Mouse (Mus musculus) heart, postnatal 14 days (tissue): ENCODE results near the gene Cenpi. TPM values are rescaled to one million over a fixed set of nuclear protein-coding genes. Genes with fewer than 3 reads are reported as not detected.
A peak's percentile ranks its signal among the peaks of the same experiment; 100 is the strongest.
"Not testable (repeated sequence)": the region's sequence is repeated elsewhere in the genome, so short reads cannot be mapped to it uniquely, and the experiment has no call there.

Experiments used
- DNase-seq, 2 experiments: peaks; one replicate each; pipeline ENCODE4 v3.0.0; 2021 to 2022
- intact Hi-C: fragments of 180-260 bp; cut with DNase I; formaldehyde crosslinking; loops from one replicate; pipeline ENCODE4 v1.15.1; 2025
- long read RNA-seq, 2 experiments: library from polyadenylated mRNA; stranded (forward); transcript quantifications; one replicate each; pipeline ENCODE4 v2.0.0; 2021
- total RNA-seq, 2 experiments: library from RNA; stranded (reverse); gene quantifications; 2 replicates each; pipeline ENCODE4 v1.2.3; 2021

Cenpi gene
- 1 to 10 TPM; 1.2 to 1.5 TPM for total RNA-seq
- long read RNA-seq, experiment 1, partial matches to known transcripts, result 1 of 1 reads
- long read RNA-seq, experiment 1, other reads (novel, unspliced or antisense), result 0 of 1 reads
- long read RNA-seq, experiment 2, partial matches to known transcripts, result 0 of 2 reads
- long read RNA-seq, experiment 2, other reads (novel, unspliced or antisense), result 0 of 2 reads

GRCm38 (mm10) chrX:134307534-134308274 lies at the start of gene Cenpi:
Gene Cenpi, plus strand, starts transcription at chrX:134308084.
- DNase-seq, result peak; percentile 86 to 90
- intact Hi-C loops, result loop anchor here (10.0 kb wide), 1 partner anchor 363 kb away; no protein-coding TSS in a partner anchor

DNA sequence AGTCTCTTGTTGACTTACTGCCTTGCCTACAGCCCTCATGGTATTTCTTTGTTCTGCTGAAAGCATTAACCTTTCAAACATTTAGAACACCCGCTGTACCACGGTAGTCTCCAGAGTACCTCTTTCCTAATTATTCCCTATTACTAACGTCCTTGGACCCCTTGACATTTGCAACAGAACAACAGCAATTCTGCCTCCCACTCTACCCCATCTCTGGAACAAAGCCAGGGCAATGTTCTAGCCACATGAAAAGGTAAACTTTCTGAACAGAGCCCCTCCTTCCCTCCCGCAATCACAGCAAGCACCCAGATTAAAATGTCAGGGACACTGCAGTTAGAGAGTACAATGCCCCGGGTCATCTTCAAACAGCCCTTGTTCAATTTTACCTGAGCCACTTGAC lies 46.7 kb upstream of the Cenpi start:
- intact Hi-C loops, result no loop called here
- DNase-seq, result no peak

DNA sequence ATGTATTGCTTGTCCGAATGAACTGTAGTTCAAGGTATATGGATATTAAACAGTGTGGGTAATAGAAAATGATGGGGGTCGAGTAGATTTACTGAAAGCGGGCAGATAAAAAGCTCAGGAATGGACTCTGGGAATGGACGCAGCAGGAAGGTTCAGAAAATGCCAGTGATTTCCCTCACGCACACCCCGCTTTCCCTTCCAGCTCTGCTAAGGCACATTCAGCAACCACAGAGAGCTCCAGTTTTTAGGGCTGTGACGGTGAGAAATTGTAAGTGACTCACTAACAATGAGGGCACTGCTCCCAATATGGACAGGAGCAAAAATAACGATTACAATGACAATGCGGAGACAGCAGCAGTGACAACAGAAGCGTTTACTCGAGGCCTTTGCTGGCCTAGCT lies 45.8 kb upstream of the Cenpi start:
- no peak for DNase-seq

GRCm38 (mm10) chrX:134275715-134276114 lies 32.2 kb upstream of the Cenpi start:
- intact Hi-C loops, result no loop called here
- DNase-seq, result peak; percentile 28 to 45

More for the DNA sequence above, 45.8 kb upstream of the Cenpi start:
- intact Hi-C loops, result no loop called here

GRCm38 (mm10) chrX:134276275-134277160 lies 31.4 kb upstream of the Cenpi start, which contains the start of gene Trmt2b:
Gene Trmt2b, minus strand, starts transcription at chrX:134276984.
- intact Hi-C loops, result no loop called here
- peak; percentile 66 to 67 for DNase-seq

DNA sequence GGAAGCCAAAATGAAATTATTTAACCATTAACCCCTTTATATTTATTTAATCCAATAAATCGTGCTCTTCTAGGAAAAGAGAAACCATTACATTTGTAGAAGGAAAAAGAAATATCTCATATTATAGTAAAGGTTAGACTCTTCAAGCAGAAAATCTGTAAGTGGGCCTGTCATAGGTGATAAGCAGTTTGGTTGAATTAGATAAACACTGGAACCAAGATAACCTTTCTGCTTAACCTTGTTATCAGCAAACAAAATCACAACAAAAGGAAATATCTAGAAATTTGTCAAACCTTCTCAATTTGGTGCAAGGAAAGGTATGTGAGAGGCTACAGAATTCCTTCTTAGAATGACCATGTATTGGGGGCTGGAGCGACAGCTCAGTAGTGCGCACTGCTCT lies 27.4 kb upstream of the Cenpi start:
- DNase-seq, result no peak
- intact Hi-C loops, result no loop called here

GRCm38 (mm10) chrX:134285102-134285501 lies 22.8 kb upstream of the Cenpi start:
- intact Hi-C loops, result no loop called here
- DNase-seq, result no peak

GRCm38 (mm10) chrX:134285791-134286190 lies 22.1 kb upstream of the Cenpi start:
- intact Hi-C loops, result no loop called here

DNA sequence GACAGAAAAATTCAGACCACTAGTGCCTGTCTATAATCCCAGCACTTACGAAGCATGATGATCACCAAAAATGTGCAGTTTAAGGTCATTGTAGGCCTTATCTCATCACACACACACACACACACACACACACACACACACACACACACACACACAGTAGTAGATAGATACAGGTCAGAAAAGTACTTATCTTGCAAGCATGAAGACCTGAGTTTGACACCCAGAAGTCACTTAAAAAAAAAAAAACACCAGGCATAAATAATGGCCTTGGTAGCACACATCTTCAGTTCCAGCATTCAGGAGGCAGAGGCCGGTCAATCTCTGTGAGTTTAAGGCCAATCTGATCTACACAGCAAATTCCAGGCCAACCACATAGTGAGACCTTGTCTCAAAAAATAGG lies 20.6 kb upstream of the Cenpi start:
- intact Hi-C loops, result no loop called here
- no peak for DNase-seq

More at GRCm38 (mm10) chrX:134285791-134286190, 22.1 kb upstream of the Cenpi start:
- DNase-seq, result no peak

- peak; percentile 4 to 15 for DNase-seq
- intact Hi-C loops, result no loop called here
Observed at GRCm38 (mm10) chrX:134296301-134296700, 11.6 kb upstream of the Cenpi start.

DNA sequence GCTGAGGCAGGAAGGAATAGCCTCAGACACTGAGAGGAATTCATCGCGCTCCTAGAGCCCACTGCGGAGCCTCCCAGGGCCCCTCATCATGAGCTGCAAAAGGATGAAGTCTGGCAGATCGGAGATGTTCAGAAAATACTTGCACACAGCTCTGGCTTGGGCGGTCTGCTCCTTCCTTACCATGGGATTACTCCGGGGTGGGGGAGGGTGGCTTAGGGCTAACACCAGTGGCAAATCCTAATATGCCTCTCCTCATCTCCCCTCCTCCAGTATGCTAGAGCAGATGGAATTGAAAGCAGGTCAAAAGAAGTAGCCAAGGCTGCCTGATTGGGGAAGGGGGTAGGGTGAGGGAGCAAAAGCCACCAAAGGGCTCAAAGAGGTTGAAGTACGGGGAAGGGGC lies 11.1 kb upstream of the Cenpi start:
- intact Hi-C loops, result no loop called here
- DNase-seq, result no peak

- intact Hi-C loops, result no loop called here
- DNase-seq, result no peak
Observed at GRCm38 (mm10) chrX:134297195-134297594, 10.7 kb upstream of the Cenpi start.

DNA sequence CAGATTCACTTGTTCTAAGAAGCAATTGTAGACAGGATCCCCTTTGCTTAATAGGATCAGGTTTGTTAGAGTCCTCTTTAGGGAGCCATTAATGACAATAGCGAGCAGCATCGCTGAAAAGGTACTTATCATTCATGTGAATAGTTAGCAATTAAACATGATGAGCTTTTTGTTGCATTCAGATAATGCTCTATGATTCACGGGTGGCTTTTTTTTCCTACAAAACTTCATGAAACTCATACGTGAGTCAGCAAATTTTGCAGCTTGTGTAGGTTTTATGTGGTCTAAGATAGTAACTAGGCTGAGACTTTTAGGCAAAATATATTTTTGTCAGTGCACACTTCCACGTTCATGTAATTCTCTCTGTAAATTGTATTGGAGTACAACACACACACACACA lies 7.7 kb upstream of the Cenpi start:
- intact Hi-C loops, result loop anchor here (10.0 kb wide), 1 partner anchor 355 kb away; no protein-coding TSS in a partner anchor
- DNase-seq, result no peak

DNA sequence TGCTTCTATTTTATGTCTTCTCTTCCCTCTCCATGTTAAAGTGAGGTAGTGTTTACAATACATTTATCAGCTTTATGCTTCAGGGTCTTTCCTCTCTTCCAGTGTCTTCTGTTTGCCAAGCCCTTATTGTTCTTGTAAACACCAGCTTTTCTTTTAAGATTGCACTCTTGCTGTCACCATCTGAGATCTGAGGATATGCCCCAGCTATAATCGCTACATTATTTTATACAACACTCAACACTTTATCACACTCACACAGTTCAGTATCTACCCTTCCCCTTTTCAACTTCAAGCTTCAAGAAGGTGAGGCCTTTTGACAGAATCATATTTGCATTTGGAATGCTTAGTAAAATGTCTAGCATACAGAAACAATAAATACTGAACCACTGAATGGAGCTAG lies 4.6 kb upstream of the Cenpi start:
- intact Hi-C loops, result loop anchor here (10.0 kb wide), 1 partner anchor 358 kb away; no protein-coding TSS in a partner anchor

GRCm38 (mm10) chrX:134308275-134308634 lies 371 bp downstream of the Cenpi start:
- no peak for DNase-seq
- intact Hi-C loops, result loop anchor here (10.0 kb wide), 1 partner anchor 363 kb away; no protein-coding TSS in a partner anchor

More for the DNA sequence above, 4.6 kb upstream of the Cenpi start:
- DNase-seq, result no peak

DNA sequence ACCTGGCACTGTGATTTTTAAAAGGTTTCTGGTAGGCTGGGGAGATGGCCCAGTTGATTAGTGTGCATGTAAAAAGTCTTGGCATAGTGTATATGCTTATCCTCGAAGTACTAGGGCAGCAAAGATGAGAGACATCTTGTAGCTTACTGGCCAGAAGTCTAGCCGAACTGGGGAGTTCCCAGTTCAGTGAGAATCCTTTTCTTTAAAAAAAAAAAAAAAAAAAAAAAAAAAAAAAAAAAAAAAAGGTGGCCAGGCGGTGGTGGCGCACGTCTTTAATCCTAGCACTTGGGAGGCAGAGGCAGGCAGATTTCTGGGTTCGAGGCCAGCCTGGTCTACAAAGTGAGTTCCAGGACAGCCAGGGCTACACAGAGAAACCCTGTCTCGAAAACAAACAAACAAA lies 3.3 kb downstream of the Cenpi start:
- DNase-seq, result not testable (repeated sequence)
- intact Hi-C loops, result loop anchor here (10.0 kb wide), 1 partner anchor 246 kb away; no protein-coding TSS in a partner anchor

DNA sequence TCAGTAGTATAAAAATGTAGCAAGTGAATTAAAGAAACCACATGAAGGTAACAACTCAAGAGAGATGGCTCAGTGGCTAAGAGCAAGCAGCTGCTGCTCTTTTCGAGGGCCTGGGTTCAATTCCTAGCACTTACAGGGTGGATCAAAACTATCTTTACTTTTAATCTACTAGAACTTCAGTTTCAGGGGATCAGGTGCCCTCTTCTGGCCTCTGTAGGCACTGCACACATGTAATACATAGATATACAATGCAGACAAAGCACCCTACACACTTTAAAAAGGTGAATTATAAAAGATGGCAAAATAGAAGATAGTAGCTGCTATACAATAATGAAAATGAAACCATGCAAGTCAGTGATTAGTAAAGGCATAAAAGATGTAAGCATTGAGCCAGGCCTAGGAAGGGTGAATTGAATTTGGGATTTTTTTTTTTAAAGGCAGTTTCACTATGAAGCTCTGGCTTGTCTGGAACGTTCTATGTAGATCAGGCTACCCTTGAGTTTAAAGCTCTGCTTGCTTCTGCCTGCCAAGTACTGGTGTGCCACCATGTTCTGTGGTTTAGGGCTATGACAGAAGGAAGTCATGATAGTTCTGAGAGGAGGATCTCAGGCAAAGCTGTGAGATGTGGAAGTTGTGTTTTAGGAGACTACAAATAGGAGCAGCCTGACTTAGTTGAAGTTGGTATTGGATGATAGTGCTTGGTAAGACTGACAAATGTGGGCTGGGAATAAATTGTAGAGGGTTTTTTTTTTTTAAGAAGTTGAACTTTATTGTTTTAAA lies 11.5 kb downstream of the Cenpi start:
- intact Hi-C loops, result loop anchor here (5.0 to 10.0 kb wide), 2 partner anchors 187 to 255 kb away; no protein-coding TSS in a partner anchor
- peak; percentile 4 to 36 for DNase-seq

GRCm38 (mm10) chrX:134333280-134333679 lies 25.4 kb downstream of the Cenpi start:
- intact Hi-C loops, result no loop called here
- peak in 1 of 2 experiments; percentile 6 for DNase-seq

GRCm38 (mm10) chrX:134342735-134343134 lies 34.9 kb downstream of the Cenpi start:
- no peak for DNase-seq
- intact Hi-C loops, result no loop called here

DNA sequence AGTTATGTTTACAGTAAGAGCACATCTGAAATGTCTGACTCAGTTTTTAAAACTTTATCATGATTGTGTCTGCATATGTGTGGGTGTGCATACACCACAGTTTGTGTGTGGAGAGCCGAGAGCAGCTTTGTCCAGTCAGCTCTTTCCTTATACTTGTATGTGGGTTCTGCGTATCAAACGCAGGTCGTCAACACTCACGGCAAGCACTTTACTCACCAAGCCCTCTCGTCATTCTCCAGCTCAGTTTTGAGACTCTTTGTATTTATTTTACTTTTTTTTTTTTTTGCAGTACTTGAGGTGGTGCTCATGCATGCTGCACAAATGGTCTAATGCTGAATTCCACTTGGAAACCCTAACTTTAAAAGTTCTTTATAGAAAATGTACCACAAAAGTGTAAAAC lies 42.3 kb downstream of the Cenpi start:
- intact Hi-C loops, result no loop called here
- no peak for DNase-seq
